Comparison of ENCODE assay signal across 14 mouse cellular contexts in genomic region chr6:13758946-13759345, GRCm38 (mm10).
DNase-seq lines count a peak whose midpoint lies in the region; ATAC-seq and TF ChIP-seq lines count a peak whose summit lies in the region.
"Had no signal": no experiment of that assay in that cellular context is flagged by ENCODE, and none has a peak within 500 bp of the region (broad histone marks: within the 10 kb centered on the region; RNA-seq: fewer than 3 reads in every experiment).

No protein-coding gene starts in this region.

- no peak overlapping the region for H3K4me2 ChIP-seq in heart, postnatal 0 days (ENCODE audit: low read depth, low read length)
- H3K4me2 ChIP-seq in heart, embryonic 11.5 days: no peak overlapping the region
- no peak overlapping the region for H3K4me2 ChIP-seq in midbrain, embryonic 11.5 days
- no peak overlapping the region for H3K4me2 ChIP-seq in midbrain, embryonic 13.5 days (replicated peaks)
- H3K4me2 ChIP-seq: kidney, embryonic 15.5 days had no signal

- H3K27me3 ChIP-seq in heart, postnatal 0 days (ENCODE audit: control insufficient read depth, insufficient read depth, low read length): no peaks in the 10 kb centered on the region
- H3K27me3 ChIP-seq in heart, embryonic 11.5 days (ENCODE audit: control insufficient read depth, insufficient read depth, low read length): no peaks in the 10 kb centered on the region
- no peaks in the 10 kb centered on the region for H3K27me3 ChIP-seq in midbrain, embryonic 11.5 days (ENCODE audit: control insufficient read depth, insufficient read depth, low read length)
- H3K27me3 ChIP-seq in midbrain, embryonic 13.5 days: no peaks in the 10 kb centered on the region
- no peaks in the 10 kb centered on the region for H3K27me3 ChIP-seq in splenic B cell, adult 2 months (ENCODE audit: control insufficient read depth, insufficient read depth, low read length, poor library complexity, severe bottlenecking)
- H3K27me3 ChIP-seq: kidney, embryonic 15.5 days had no signal

- no peak overlapping the region for H3K9ac ChIP-seq in heart, postnatal 0 days (replicated peaks; ENCODE audit: low read depth, low read length)
- H3K9ac ChIP-seq in heart, embryonic 11.5 days (ENCODE audit: low read depth, low read length): no peak overlapping the region
- H3K9ac ChIP-seq in midbrain, embryonic 11.5 days (ENCODE audit: low read length): no peak overlapping the region
- H3K9ac ChIP-seq in midbrain, embryonic 13.5 days (replicated peaks): no peak overlapping the region
- H3K9ac ChIP-seq: kidney, embryonic 15.5 days had no signal

- peak; percentile 2 for DNase-seq in CD4-positive, CD25-positive, alpha-beta regulatory T cell, adult 2 months (ENCODE audit: low read depth, low spot score)
- no peak for DNase-seq in heart, postnatal 0 days (ENCODE audit: low spot score)
- peak; percentile 56 for DNase-seq in midbrain, embryonic 11.5 days (ENCODE audit: low spot score, missing footprints)
- DNase-seq in splenic B cell, adult 2 months (ENCODE audit: low read depth, low spot score): peak; percentile 51
- no peak for DNase-seq in thymus, postnatal 0 days (ENCODE audit: low spot score)
- DNase-seq: adrenal gland, postnatal 25 days; heart, adult 11 months; right cerebral cortex, postnatal 4 days had no signal

- no peaks in the 10 kb centered on the region for H3K4me1 ChIP-seq in heart, postnatal 0 days (ENCODE audit: control insufficient read depth, insufficient read depth)
- H3K4me1 ChIP-seq in heart, embryonic 11.5 days (ENCODE audit: control insufficient read depth, insufficient read depth, low read length): no peaks in the 10 kb centered on the region
- H3K4me1 ChIP-seq in midbrain, embryonic 11.5 days (ENCODE audit: control insufficient read depth, insufficient read depth, low read length): no peaks in the 10 kb centered on the region
- no peaks in the 10 kb centered on the region for H3K4me1 ChIP-seq in midbrain, embryonic 13.5 days (replicated peaks)
- H3K4me1 ChIP-seq: forebrain, embryonic 10.5 days; kidney, embryonic 15.5 days had no signal

- no peak for ATAC-seq in CD4-positive, CD25-positive, alpha-beta regulatory T cell, adult 4 months
- ATAC-seq in heart, postnatal 0 days (ENCODE audit: insufficient read depth, low read depth): no peak
- no peak for ATAC-seq in heart, embryonic 11.5 days (replicated peaks; ENCODE audit: insufficient number of reproducible peaks, low FRiP score, low TSS enrichment)
- ATAC-seq in midbrain, embryonic 11.5 days (ENCODE audit: low FRiP score): no peak
- no peak for ATAC-seq in midbrain, embryonic 13.5 days
- ATAC-seq: midbrain, embryonic 16.5 days had no signal

- peak; percentile 9; the same call in 1 of the 2 replicates for TF ChIP-seq CTCF in heart, postnatal 0 days (IDR thresholded peaks at IDR 0.05; ENCODE audit: low read depth)

- H3K4me3 ChIP-seq in heart, postnatal 0 days (ENCODE audit: low read depth, low read length): no peak overlapping the region
- no peak overlapping the region for H3K4me3 ChIP-seq in heart, embryonic 11.5 days (ENCODE audit: low read depth, low read length)
- no peak overlapping the region for H3K4me3 ChIP-seq in midbrain, embryonic 11.5 days (ENCODE audit: low read depth, low read length)
- no peak overlapping the region for H3K4me3 ChIP-seq in midbrain, embryonic 13.5 days (replicated peaks)
- H3K4me3 ChIP-seq: forebrain, embryonic 10.5 days; kidney, embryonic 15.5 days had no signal

- no peaks in the 10 kb centered on the region for H3K9me3 ChIP-seq in heart, postnatal 0 days (replicated peaks; ENCODE audit: control insufficient read depth, low read length)
- H3K9me3 ChIP-seq in heart, embryonic 11.5 days (replicated peaks; ENCODE audit: control insufficient read depth, low read length): no peaks in the 10 kb centered on the region
- H3K9me3 ChIP-seq in midbrain, embryonic 11.5 days (ENCODE audit: control insufficient read depth, low read length): no peaks in the 10 kb centered on the region
- no peaks in the 10 kb centered on the region for H3K9me3 ChIP-seq in midbrain, embryonic 13.5 days
- H3K9me3 ChIP-seq: forebrain, embryonic 10.5 days; kidney, embryonic 15.5 days had no signal

- no peak overlapping the region for H3K27ac ChIP-seq in heart, postnatal 0 days (ENCODE audit: low read depth)
- H3K27ac ChIP-seq in heart, embryonic 11.5 days (ENCODE audit: low read depth, low read length): no peak overlapping the region
- no peak overlapping the region for H3K27ac ChIP-seq in midbrain, embryonic 11.5 days (ENCODE audit: low read depth, low read length)
- H3K27ac ChIP-seq in midbrain, embryonic 13.5 days: no peak overlapping the region
- H3K27ac ChIP-seq: forebrain, embryonic 10.5 days; kidney, embryonic 15.5 days had no signal

- no peaks in the 10 kb centered on the region for H3K36me3 ChIP-seq in heart, postnatal 0 days (replicated peaks; ENCODE audit: control insufficient read depth, insufficient read depth, low read length)
- H3K36me3 ChIP-seq in heart, embryonic 11.5 days (ENCODE audit: control insufficient read depth, insufficient read depth, low read length): no peaks in the 10 kb centered on the region
- H3K36me3 ChIP-seq in midbrain, embryonic 11.5 days (ENCODE audit: control insufficient read depth, insufficient read depth, low read length): no peaks in the 10 kb centered on the region
- no peaks in the 10 kb centered on the region for H3K36me3 ChIP-seq in midbrain, embryonic 13.5 days
- no peaks in the 10 kb centered on the region for H3K36me3 ChIP-seq in splenic B cell, adult 2 months (ENCODE audit: control insufficient read depth, insufficient read depth, low read length, poor library complexity, severe bottlenecking)
- H3K36me3 ChIP-seq: forebrain, embryonic 10.5 days; kidney, embryonic 15.5 days had no signal

- no peak for TF ChIP-seq EP300 in heart, postnatal 0 days (IDR thresholded peaks at IDR 0.05; ENCODE audit: low read depth)

Comparison
In these comparisons a context has a peak if more than half of its experiments do, and no peak if none do; other contexts are left out.
1. DNase-seq: peak in CD4-positive, CD25-positive, alpha-beta regulatory T cell, adult 2 months (single experiment), midbrain, embryonic 11.5 days (single experiment) and splenic B cell, adult 2 months (single experiment); none in heart, postnatal 0 days (single experiment) and thymus, postnatal 0 days (single experiment).